Mouse (Mus musculus): Measurements from ENCODE around the gene Gpr156. TPM values are rescaled to one million over a fixed set of nuclear protein-coding genes. Genes with fewer than 3 reads are reported as not detected.
A peak's percentile ranks its signal among the peaks of the same experiment; 100 is the strongest.

The Gpr156 gene
- total RNA-seq (2022), result under 1 TPM; 0.09 to 0.65 (median 0.29) TPM

- no peak for DNase-seq
Measured at GRCm38 (mm10) chr16:37916138-37916817, at the start of gene Gpr156. TSS of gene Gpr156 (plus strand) at chr16:37916496.

- peak; percentile 78 for DNase-seq
Measured at GRCm38 (mm10) chr16:37867791-37868505, 48.3 kb upstream of the Gpr156 start, which contains the start of gene Lrrc58. TSS of gene Lrrc58 (plus strand) at chr16:37868389.

DNA sequence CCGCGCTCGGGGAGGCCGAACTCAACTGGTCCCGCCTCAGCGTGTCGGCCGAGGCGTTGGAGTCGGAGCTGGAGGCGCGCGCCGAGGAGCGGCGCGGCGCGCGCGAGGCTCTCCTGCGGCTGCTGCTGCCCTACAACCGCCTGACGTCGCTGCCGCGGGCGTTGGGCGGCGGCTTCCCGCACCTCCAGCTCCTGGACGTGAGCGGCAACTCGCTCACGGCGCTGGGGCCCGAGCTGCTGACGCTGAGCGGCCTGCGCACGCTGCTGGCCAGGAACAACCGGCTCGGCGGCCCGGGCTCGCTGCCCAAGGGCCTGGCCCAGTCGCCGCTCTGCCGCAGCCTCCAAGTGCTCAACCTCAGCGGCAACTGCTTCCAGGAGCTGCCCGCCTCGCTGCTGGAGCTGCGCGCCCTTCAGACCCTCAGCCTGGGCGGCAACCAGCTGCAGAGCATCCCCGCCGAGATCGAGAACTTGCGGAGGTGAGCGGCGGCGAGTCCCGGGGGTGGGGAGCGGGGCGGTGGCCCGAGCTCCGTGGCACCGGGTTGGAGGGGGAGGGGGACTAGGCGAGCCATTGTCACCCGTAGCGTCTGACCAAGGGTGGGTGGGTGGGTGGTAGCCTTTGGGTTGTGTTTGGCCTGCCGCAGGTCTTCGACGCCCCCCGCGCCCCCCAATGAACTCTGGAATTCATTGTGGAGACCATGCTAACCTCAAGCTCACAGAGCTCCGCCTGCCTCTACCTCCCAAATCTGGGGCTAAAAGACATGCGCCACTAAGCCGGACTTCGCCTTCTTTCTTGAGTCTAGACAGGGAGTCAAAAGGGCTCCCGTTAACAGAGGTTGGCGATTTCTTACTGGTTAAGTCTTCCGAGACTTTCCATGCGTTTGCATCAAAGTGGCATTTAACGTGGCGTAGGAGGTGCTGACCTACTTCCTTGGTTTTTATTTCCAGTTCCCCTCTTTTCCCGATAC, 47.5 kb upstream of the Gpr156 start:
- no peak for DNase-seq

DNA sequence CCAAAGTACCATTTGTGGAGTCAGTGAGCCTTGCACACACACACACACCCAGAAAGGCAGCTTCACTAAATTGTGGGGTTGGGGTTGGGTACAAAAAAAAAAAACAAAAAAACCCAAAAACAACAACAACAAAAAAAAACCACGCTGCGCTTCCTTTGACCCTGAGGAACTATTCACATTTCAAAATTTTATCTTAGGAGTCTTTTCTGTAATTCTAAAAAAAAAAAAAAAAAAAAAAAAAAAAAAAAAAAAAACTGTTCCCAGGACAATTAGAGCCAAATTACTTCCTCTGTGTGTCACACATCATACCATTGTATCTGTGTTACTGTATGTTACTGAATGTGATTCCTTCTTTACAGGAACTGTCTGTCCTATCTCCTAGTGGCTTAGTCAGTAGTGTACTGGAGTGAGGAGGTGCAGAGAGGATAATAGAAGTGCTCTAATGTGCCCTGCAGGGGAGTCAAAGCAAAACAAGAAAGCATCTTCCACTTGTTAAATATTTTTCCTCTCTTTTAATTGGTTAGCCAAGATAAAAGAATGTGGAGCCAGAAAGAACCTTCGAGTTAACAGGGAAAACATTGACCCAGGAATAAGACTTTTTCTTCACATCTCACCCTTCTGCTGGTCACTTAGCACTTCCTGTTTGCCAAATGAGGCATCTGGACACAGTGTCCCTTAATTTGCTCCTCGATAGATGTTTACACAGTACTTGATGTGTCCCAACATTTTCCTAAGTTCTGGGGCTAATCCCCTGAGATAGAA, 46.6 kb upstream of the Gpr156 start:
- no peak for DNase-seq

DNA sequence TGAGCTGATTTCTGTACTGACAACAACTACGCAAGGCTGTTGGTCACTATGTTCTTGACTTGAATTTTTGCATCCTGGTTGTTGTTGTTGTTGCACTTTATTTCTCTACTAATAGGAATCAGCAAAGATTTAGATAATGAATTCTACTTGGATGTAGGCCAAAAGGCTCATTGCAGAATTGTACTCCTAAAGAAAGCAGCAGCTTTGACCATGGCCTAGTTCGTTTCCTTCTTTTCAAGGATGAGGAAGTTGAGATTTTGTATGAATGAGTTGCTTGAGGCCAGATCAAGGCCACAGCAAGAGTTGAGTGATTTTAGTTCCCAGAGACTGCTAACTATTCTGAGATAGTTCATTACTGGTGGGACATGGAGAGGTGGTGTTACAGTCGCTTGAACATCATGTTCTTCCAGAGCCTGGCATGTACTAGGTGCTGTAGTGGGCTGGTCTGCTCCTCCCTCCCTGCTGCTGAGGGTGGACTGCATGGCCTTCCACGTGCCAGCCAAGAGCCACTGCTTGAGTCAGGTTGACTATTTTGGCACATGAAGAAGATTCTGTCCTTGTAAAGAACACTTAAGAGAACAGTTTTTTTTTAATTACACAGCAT, 45.1 kb upstream of the Gpr156 start:
- peak; percentile 77 for DNase-seq

DNA sequence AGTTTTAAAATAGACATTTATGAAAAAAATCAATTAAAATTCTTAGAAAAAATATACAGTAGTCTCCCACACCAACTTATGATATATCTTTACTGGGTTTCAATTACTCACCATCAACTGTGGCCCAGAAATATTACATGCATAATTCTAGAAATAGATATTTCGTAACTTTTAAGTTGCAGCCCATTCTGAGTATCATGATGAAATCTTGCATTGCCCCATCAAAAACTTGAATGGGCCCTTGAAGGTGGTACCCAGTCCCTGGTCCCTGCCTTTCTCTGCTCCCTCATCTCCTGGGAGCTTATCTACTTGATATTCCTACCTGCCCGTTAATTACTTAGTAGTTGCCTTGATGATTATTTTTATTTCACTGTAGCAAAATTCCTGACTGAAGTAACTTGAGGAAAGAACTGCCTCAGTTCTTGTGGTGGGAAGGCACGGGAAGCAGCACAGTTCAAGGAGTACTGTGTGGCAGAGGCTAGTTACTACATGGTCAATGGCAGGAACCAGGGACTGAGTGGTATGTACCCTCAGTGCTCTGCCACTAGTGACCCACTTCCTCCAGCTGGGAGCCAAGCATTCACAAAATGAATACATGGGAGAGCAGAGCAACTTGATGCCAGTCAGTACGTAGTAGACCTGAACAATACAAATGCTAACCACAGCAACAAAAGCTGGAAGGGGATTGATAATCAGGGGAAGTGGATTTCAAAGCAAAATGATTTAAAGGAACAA, 41.6 kb upstream of the Gpr156 start:
- DNase-seq, result no peak

GRCm38 (mm10) chr16:37877406-37877805, 38.9 kb upstream of the Gpr156 start:
- DNase-seq, result no peak

DNA sequence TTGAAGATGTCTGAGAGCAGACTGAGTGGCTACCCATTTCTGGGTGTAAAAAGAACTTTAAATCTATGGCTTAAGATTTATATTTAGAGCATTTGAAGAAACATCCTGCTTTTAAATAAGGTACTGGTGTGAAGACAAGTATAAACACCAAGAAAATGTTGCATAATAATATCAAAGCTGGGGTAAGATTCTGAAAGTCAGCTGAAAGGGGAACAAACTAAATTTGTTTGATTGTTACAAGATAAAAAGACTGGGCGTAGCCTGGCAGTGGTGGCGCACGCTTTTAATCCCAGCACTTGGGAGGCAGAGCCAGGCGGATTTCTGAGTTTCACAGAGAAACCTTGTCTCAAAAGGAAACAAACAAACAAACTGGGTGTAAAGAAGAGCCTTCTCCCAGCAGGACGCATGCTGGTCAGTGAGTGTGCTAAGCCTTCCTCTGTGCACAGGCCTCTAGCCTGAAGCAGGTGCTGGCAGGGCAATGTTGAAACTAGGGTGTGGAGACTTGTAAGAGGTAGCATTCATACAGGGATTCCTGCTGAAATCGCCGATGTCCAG, 37.3 kb upstream of the Gpr156 start:
- DNase-seq, result no peak

GRCm38 (mm10) chr16:37879750-37880419, 36.4 kb upstream of the Gpr156 start:
- no peak for DNase-seq

DNA sequence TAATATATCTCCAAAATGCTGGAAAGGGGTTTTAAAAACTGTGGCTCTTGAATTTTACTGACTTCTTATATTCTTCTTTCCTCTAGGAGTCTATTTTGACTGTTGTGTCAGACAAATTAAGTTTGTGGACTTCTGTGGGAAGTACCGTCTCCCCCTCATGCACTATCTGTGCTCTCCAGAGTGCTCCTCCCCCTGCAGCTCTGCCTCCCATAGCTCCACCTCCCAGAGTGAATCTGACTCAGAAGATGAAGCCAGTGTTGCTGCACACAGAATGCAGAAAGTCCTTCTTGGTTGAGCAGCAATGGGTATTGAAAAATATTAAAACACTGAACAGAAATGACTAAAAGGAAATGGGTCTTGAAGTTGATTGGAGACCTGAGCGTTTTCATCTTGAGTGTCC, 35.1 kb upstream of the Gpr156 start:
- DNase-seq, result no peak

GRCm38 (mm10) chr16:37888986-37889385, 27.3 kb upstream of the Gpr156 start:
- DNase-seq, result no peak

DNA sequence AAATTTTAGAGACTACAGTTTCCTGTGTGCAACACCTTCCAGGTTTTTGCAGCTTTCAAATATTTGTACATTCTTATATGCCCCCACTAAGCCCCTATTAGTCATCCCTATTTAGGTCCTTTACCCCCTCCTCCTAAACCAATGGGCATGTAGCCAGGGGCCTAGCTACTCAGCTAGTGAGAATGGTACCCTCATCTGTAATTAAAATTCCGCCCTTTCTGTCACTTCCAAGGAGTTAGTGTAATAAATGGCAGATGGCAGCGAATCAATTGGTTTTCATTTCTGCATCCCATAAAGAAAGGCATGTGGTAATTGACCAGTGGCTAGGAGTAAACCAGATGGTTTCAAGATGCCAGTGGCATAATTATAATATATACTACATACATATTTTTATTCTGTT, 23.6 kb upstream of the Gpr156 start:
- no peak for DNase-seq

GRCm38 (mm10) chr16:37893381-37893780, 22.9 kb upstream of the Gpr156 start:
- DNase-seq, result no peak

DNA sequence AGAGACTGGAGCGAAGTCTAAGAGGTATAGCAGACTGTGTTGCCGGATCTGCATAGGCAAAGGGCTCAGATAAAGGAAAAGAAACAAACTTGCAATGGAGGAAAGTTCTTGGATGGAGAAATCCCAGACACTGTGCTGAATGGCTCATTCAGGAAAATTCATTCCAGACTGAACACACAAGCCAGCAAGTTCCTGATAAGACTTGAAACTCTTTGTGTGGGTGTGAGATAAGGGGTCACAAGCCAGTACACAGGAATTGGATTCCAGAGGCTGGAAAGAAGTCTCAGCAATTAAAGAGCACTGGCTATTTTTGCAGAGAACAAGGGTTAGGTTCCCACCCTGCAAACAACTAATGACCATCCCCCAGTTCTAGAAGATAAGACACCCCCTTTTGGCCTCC, 22.4 kb upstream of the Gpr156 start:
- no peak for DNase-seq

- no peak for DNase-seq
Measured at GRCm38 (mm10) chr16:37898790-37899189, 17.5 kb upstream of the Gpr156 start.

DNA sequence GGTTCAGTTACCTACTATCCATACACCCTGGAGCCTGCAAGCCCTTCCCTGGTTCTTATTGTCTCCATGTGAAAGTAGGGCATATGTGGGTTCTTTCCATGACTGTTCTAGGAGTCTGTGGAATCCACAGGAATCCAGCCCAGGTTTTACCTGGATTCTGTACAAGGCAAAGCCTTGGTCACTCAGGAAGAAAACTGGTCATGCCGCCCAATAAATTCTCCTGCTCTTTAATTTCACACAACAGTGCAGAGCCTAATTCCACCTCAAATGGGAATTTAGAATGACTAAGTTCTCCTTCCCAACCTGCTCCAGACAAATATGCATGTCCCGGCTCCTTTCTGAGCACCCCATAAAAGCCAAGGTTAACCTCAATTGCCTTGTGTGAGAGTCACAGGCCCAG, 16.9 kb upstream of the Gpr156 start:
- peak; percentile 14 for DNase-seq

DNA sequence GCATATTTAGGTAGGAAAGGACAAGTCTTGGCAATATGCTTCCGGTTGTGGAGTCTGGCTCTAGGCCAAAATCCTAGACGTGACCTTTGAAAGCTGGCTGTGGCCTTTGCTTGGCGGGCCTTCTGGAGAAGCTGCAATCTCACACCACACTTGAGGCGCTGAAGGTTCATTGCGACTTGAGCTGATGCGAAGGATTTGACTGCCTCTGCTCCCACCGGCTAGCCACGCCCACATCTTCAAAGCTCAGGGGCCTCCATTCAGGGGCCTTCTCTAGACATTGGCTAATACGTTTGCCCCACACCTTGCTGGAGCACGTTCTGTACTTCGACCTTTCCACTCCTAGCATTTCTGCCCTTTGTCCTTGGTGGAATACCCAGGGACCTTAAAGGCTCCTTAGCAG, 15.0 kb upstream of the Gpr156 start:
- DNase-seq, result no peak

DNA sequence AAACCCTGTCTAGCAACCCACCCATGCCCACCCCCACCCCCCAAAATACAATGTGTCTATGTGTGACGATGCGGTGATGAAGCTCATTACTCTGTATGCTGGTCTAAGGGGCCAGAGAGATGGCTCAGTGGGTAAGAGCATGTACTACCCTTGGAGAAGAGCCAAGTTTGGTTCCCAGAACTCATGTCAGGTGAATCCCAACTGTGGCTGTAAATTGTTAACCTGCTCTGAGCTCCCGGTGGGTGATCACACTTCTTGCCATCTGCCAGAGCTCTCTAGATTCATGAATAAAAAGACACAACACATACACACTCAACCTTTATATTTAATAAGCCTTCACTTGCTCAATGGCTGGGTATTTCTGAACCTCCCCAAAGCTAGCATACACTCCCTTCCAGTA, 9.8 kb upstream of the Gpr156 start:
- no peak for DNase-seq

- no peak for DNase-seq
Measured at GRCm38 (mm10) chr16:37911086-37911485, 5.2 kb upstream of the Gpr156 start.

- DNase-seq, result no peak
Measured at GRCm38 (mm10) chr16:37916818-37917201, 514 bp downstream of the Gpr156 start.

Measured in adrenal gland, adult 8-10 months (tissue).